Mouse (Mus musculus) bone marrow macrophage, adult 2 months (primary cell): ENCODE data around the gene Ccr4.

Experiments
- CTCF ChIP-seq: IDR thresholded peaks from 2 replicates; pipeline ENCODE4 v1.5.1; 2012; ENCODE audit warnings: low read depth, mild to moderate bottlenecking, low read length, moderate library complexity
- POLR2A ChIP-seq: IDR thresholded peaks from 2 replicates; pipeline ENCODE4 v1.6.1; 2012; ENCODE audit warnings: mild to moderate bottlenecking, low read depth, low read length, borderline replicate concordance

DNA sequence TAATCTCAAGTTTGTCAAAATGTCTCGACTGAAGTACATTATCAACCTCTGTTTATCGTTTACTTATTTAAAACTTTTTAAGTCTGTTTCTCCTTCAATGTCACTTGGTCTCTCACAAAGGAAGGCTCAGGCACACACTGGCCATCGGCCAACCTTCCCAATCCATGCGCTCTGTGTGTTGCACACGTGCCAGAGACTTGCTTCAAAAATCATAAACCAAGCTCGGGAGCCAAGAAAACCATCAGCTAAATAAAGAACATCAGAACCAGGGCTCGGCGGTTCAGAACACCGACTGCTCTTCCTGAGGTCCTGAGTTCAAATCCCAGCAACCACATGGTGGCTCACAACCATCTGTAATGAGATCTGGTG lies 23.9 kb upstream of the Ccr4 start:
- TF ChIP-seq POLR2A (no peak), CTCF (no peak)
